In genomic region chr9:88481791-88482160, GRCm38 (mm10) we compare ENCODE assay signal across 9 mouse cellular contexts. TPM values are rescaled to one million over a fixed set of nuclear protein-coding genes. Genes with fewer than 3 reads are reported as not detected.
A peak's percentile ranks its signal among the peaks of the same experiment; 100 is the strongest.
DNase-seq lines count a peak whose midpoint lies in the region; ATAC-seq and TF ChIP-seq lines count a peak whose summit lies in the region.
"Had no signal": no experiment of that assay in that cellular context is flagged by ENCODE, and none has a peak within 500 bp of the region (broad histone marks: within the 10 kb centered on the region; RNA-seq: fewer than 3 reads in every experiment).

No protein-coding gene starts in this region.

- no peak; the same call in 1 of the 2 replicates for ATAC-seq in hindbrain, embryonic 11.5 days (ENCODE audit: low FRiP score)
- no peak for ATAC-seq in erythroid progenitor cell, adult 5-6 weeks (replicated peaks; ENCODE audit: low FRiP score, poor library complexity, severe bottlenecking)

- peak; percentile 43 for DNase-seq in 416B (ENCODE audit: low read depth)
- DNase-seq in hindbrain, embryonic 11.5 days (ENCODE audit: low spot score): no peak
- peak; percentile 28 for DNase-seq in layer of hippocampus, adult 9-11 months
- DNase-seq in lung, postnatal 4 days: peak; percentile 69 to 75
- peak; percentile 20 for DNase-seq in skeletal muscle tissue, adult 2 months (ENCODE audit: low read depth, low spot score)

- no peaks in the 10 kb centered on the region for H3K4me1 ChIP-seq in ES-Bruce4 (ENCODE audit: control insufficient read depth, insufficient read depth, low read length)
- H3K4me1 ChIP-seq in embryonic fibroblast, embryonic 13.5 days (ENCODE audit: control insufficient read depth, insufficient read depth, low read length): peaks cover 5% of the 10 kb centered on the region; the same call in 1 of the 2 replicates
- H3K4me1 ChIP-seq in hindbrain, embryonic 11.5 days (replicated peaks; ENCODE audit: control insufficient read depth, insufficient read depth, low read length): no peaks in the 10 kb centered on the region

- peak overlapping the region; percentile 71 for H3K4me2 ChIP-seq in hindbrain, embryonic 11.5 days (replicated peaks; ENCODE audit: low read depth, low read length)

- no peak for TF ChIP-seq POLR2A in ES-Bruce4 (IDR thresholded peaks at IDR 0.05; ENCODE audit: insufficient read depth, low read length)
- TF ChIP-seq POLR2A in embryonic fibroblast, embryonic 13.5 days (IDR thresholded peaks at IDR 0.05; ENCODE audit: low read depth, low read length): no peak

- no peaks in the 10 kb centered on the region for H3K27me3 ChIP-seq in ES-Bruce4 (ENCODE audit: control insufficient read depth, insufficient read depth, low read length, poor library complexity, severe bottlenecking)
- no peaks in the 10 kb centered on the region for H3K27me3 ChIP-seq in hindbrain, embryonic 11.5 days (ENCODE audit: control insufficient read depth, insufficient read depth, low read length)

- no peak for TF ChIP-seq EP300 in ES-Bruce4 (IDR thresholded peaks at IDR 0.05; ENCODE audit: insufficient read depth, low read depth, low read length)

- H3K27ac ChIP-seq in ES-Bruce4 (ENCODE audit: insufficient read depth, low read length): peak overlapping the region; percentile 44; the same call in 1 of the 2 replicates
- peak overlapping the region; percentile 97 for H3K27ac ChIP-seq in embryonic fibroblast, embryonic 13.5 days (ENCODE audit: insufficient read depth, low read length)
- H3K27ac ChIP-seq in hindbrain, embryonic 11.5 days (ENCODE audit: low read depth, low read length): peak overlapping the region; percentile 99

- TF ChIP-seq CTCF in ES-Bruce4 (IDR thresholded peaks at IDR 0.05; ENCODE audit: low read depth, low read length): no peak
- no peak for TF ChIP-seq CTCF in embryonic fibroblast, embryonic 13.5 days (IDR thresholded peaks at IDR 0.05; ENCODE audit: borderline replicate concordance, insufficient read depth, low read length)

- H3K9ac ChIP-seq in ES-Bruce4 (ENCODE audit: low read depth, poor library complexity, severe bottlenecking): peak overlapping the region; percentile 98
- H3K9ac ChIP-seq in hindbrain, embryonic 11.5 days (ENCODE audit: low read depth, low read length): peak overlapping the region; percentile 99

- WGBS in hindbrain, embryonic 11.5 days: 0% methylated on average over 23 of the region's 43 CpGs

- peaks cover 13% of the 10 kb centered on the region for H3K36me3 ChIP-seq in ES-Bruce4 (ENCODE audit: control insufficient read depth, insufficient read depth, low read length, poor library complexity, severe bottlenecking)
- H3K36me3 ChIP-seq in hindbrain, embryonic 11.5 days (ENCODE audit: control insufficient read depth, insufficient read depth, low read length): no peaks in the 10 kb centered on the region

- peak overlapping the region; percentile 80 for H3K4me3 ChIP-seq in ES-Bruce4 (ENCODE audit: low read depth, low read length)
- H3K4me3 ChIP-seq in embryonic fibroblast, embryonic 13.5 days (ENCODE audit: insufficient read depth, low read length): peak overlapping the region; percentile 81
- peak overlapping the region; percentile 100 for H3K4me3 ChIP-seq in hindbrain, embryonic 11.5 days (ENCODE audit: low read depth, low read length)

- H3K9me3 ChIP-seq in ES-Bruce4 (replicated peaks; ENCODE audit: control insufficient read depth, insufficient read depth, low read length, poor library complexity, severe bottlenecking): no peaks in the 10 kb centered on the region
- H3K9me3 ChIP-seq in hindbrain, embryonic 11.5 days (ENCODE audit: control insufficient read depth, low read length): no peaks in the 10 kb centered on the region

RNA-seq across cellular contexts. Expression of gene Syncrip, which starts 0.6 kb away (rescaled TPM):
- polyA plus RNA-seq in ES-Bruce4 (2011; ENCODE audit: insufficient read depth, insufficient read length, low read depth, missing spikeins): 314 and 327 TPM in 2 replicates
- polyA plus RNA-seq in embryonic fibroblast, embryonic 13.5 days (2011; ENCODE audit: insufficient read length, low read depth, missing spikeins): 240 and 252 TPM in 2 replicates
- polyA plus RNA-seq in hindbrain, embryonic 11.5 days (2014; fragmentation: Nextera tagmentation; extraction: Ambion mirVana): 137 and 140 TPM in 2 replicates
- 80.0 and 119 TPM in 2 replicates for total RNA-seq in erythroid progenitor cell, adult 5-6 weeks (2015; ENCODE audit: low replicate concordance)
- 69.6 and 108 TPM in 2 replicates for total RNA-seq in erythroid progenitor cell, adult 5-6 weeks (2017; ENCODE audit: low replicate concordance)

RNA-seq across cellular contexts. Expression of gene Gm20537, which starts 25.4 kb away (rescaled TPM):
- polyA plus RNA-seq in ES-Bruce4 (2011; ENCODE audit: insufficient read depth, insufficient read length, low read depth, missing spikeins): 6.0 and 6.4 TPM in 2 replicates
- polyA plus RNA-seq in embryonic fibroblast, embryonic 13.5 days (2011; ENCODE audit: insufficient read length, low read depth, missing spikeins): 12.3 and 19.7 TPM in 2 replicates
- 0.36 and 0.99 TPM in 2 replicates for polyA plus RNA-seq in hindbrain, embryonic 11.5 days (2014; fragmentation: Nextera tagmentation; extraction: Ambion mirVana)
- total RNA-seq in erythroid progenitor cell, adult 5-6 weeks (2015; ENCODE audit: low replicate concordance): not detected in 2 replicates
- total RNA-seq in erythroid progenitor cell, adult 5-6 weeks (2017; ENCODE audit: low replicate concordance): 3.6 TPM in 1 of 2 replicates, not detected in the other
- polyA plus RNA-seq: gonadal fat pad, adult 2 months had no signal

RNA-seq across cellular contexts. Expression of gene Snx14, which starts 43.0 kb away (rescaled TPM):
- polyA plus RNA-seq in ES-Bruce4 (2011; ENCODE audit: insufficient read depth, insufficient read length, low read depth, missing spikeins): 29.7 and 31.4 TPM in 2 replicates
- polyA plus RNA-seq in embryonic fibroblast, embryonic 13.5 days (2011; ENCODE audit: insufficient read length, low read depth, missing spikeins): 33.9 and 34.3 TPM in 2 replicates
- polyA plus RNA-seq in hindbrain, embryonic 11.5 days (2014; fragmentation: Nextera tagmentation; extraction: Ambion mirVana): 19.2 and 22.4 TPM in 2 replicates
- total RNA-seq in erythroid progenitor cell, adult 5-6 weeks (2015; ENCODE audit: low replicate concordance): 20.2 and 33.1 TPM in 2 replicates
- total RNA-seq in erythroid progenitor cell, adult 5-6 weeks (2017; ENCODE audit: low replicate concordance): 17.8 and 21.6 TPM in 2 replicates

Comparison
In these comparisons a context has a peak if more than half of its experiments do, and no peak if none do; other contexts are left out.
1. H3K27ac ChIP-seq: peak in every context shown above with its lines; median percentile 99 in hindbrain, embryonic 11.5 days; 97 in embryonic fibroblast, embryonic 13.5 days; 44 in ES-Bruce4.